Comparison of ENCODE assay signal across 9 mouse cellular contexts in the genomic region with DNA sequence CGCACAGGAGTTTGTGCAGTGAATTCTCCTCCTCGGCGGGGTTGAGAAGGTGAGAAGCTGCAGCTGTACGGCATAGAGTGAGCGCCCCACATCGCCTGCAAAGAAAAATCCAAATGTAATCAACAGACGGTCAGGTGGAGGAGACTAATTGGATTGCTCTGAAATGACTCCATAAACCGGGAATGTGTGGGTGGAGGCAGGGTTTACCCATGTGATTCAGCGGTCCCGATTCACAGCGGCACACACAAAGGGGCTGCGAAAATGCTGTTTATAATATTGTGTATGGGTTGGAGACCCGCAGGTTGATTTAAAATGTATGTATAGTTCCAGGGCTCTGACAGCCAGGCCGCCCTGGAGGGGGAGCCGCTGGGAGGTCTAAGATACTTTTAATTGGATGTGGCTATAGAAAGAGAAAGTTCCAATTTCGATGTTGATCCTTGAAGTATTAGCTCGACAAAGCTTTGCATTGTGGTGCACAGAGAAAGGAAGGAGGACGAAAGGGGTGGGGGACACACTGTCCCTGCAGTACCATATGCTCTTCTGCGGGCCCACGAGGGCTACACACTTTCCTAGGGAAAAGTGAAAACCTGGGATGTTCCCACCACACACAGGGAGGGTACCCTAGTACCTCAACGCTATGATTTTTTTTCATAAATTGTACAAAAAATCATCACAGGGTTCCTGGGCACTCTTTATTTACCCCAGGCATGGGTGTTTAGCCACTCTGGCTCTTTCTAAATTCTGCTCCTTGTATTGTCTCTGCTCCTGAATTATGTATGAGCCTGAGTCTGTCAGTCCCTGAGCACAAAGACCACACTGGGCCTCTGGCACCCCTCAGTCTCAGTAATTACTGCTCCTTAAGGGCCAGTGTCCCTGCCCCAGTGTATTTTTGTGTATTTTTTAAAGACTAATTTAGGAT.
DNase-seq lines count a peak whose midpoint lies in the region; ATAC-seq and TF ChIP-seq lines count a peak whose summit lies in the region.
"Had no signal": no experiment of that assay in that cellular context is flagged by ENCODE, and none has a peak within 500 bp of the region (broad histone marks: within the 10 kb centered on the region; RNA-seq: fewer than 3 reads in every experiment).

No protein-coding gene starts in this region.

- peaks cover 61% of the 10 kb centered on the region for H3K4me1 ChIP-seq in forebrain, embryonic 12.5 days
- peaks cover 30% of the 10 kb centered on the region for H3K4me1 ChIP-seq in neural tube, embryonic 15.5 days

- H3K27ac ChIP-seq in forebrain, embryonic 12.5 days, result peak overlapping the region; percentile 92
- peak overlapping the region; percentile 45; the same call in 1 of the 2 replicates for H3K27ac ChIP-seq in left cerebral cortex, adult 2 months
- H3K27ac ChIP-seq in neural tube, embryonic 15.5 days (replicated peaks), result peak overlapping the region; percentile 82

- H3K4me3 ChIP-seq in forebrain, embryonic 12.5 days (replicated peaks), result 0 out of 2 replicates have a peak overlapping the region, but pooled peaks have one; percentile 2
- H3K4me3 ChIP-seq in left cerebral cortex, adult 2 months, result peak overlapping the region; percentile 31
- H3K4me3 ChIP-seq in neural tube, embryonic 15.5 days (replicated peaks), result 0 out of 2 replicates have a peak overlapping the region, but pooled peaks have one; percentile 7

- DNase-seq in kidney, postnatal 4 days, result peak; percentile 8 to 44
- no peak for DNase-seq in kidney, postnatal 14 days
- DNase-seq in left cerebral cortex, adult 2 months (ENCODE audit: extremely low spot score in 1 of 2, low spot score in 2 of 2), result peak; percentile 37 to 42
- no peak for DNase-seq in thymus, postnatal 4 days
- no peak for DNase-seq in gastrocnemius, postnatal 14 days
- no peak for DNase-seq in thymus, postnatal 36 days

- peak; percentile 87 for ATAC-seq in forebrain, embryonic 12.5 days (ENCODE audit: low FRiP score)
- peak; percentile 65 for ATAC-seq in neural tube, embryonic 15.5 days (ENCODE audit: low FRiP score)
- ATAC-seq: Patski had no signal

- H3K4me2 ChIP-seq in forebrain, embryonic 12.5 days, result peak overlapping the region; percentile 46
- H3K4me2 ChIP-seq in neural tube, embryonic 15.5 days, result peak overlapping the region; percentile 46

- peaks cover 76% of the 10 kb centered on the region for H3K27me3 ChIP-seq in forebrain, embryonic 12.5 days
- H3K27me3 ChIP-seq in neural tube, embryonic 15.5 days (replicated peaks), result no peaks in the 10 kb centered on the region
- H3K27me3 ChIP-seq: Patski had no signal

- H3K9me3 ChIP-seq in forebrain, embryonic 12.5 days, result no peaks in the 10 kb centered on the region
- H3K9me3 ChIP-seq in neural tube, embryonic 15.5 days (replicated peaks), result no peaks in the 10 kb centered on the region

- no peak; the same call in 1 of the 2 replicates for TF ChIP-seq CTCF in left cerebral cortex, adult 2 months (IDR thresholded peaks at IDR 0.05)

- no peaks in the 10 kb centered on the region for H3K36me3 ChIP-seq in forebrain, embryonic 12.5 days (replicated peaks)
- H3K36me3 ChIP-seq in neural tube, embryonic 15.5 days, result no peaks in the 10 kb centered on the region

- H3K9ac ChIP-seq in forebrain, embryonic 12.5 days, result peak overlapping the region; percentile 27; the same call in 1 of the 2 replicates
- no peak overlapping the region; the same call in 1 of the 2 replicates for H3K9ac ChIP-seq in neural tube, embryonic 15.5 days (replicated peaks)

- WGBS in forebrain, embryonic 12.5 days, result 4% methylated on average over 21 of the region's 21 CpGs
- WGBS in neural tube, embryonic 15.5 days, result 7% methylated on average over 21 of the region's 21 CpGs

- intact Hi-C loops in left cerebral cortex, adult 2 months (cut with DNase I), result loop anchor here (5.0 kb wide), 1 partner anchor 283 kb away; no protein-coding TSS in a partner anchor
- intact Hi-C loops in gastrocnemius, postnatal 14 days (cut with DNase I; ENCODE audit: low total_unique reads), result no loop called here

Comparison
In these comparisons a context has a peak if more than half of its experiments do, and no peak if none do; other contexts are left out.
1. DNase-seq: peak in kidney, postnatal 4 days (2 of 2) and left cerebral cortex, adult 2 months (2 of 2); none in kidney, postnatal 14 days (single experiment), thymus, postnatal 4 days (single experiment), gastrocnemius, postnatal 14 days (single experiment) and thymus, postnatal 36 days (0 of 2).
2. Peak in every context shown above with its lines, with median percentiles within 50 percentile points of each other: H3K27ac ChIP-seq and H3K4me3 ChIP-seq.